Mouse (Mus musculus): Measurements from ENCODE around the gene Rgs13.

Rgs13 gene

GRCm38 (mm10) chr1:144177166-144177565 lies at the start of gene Rgs13:
TSS of gene Rgs13 (minus strand) at chr1:144177372.
- DNase-seq: no peak

GRCm38 (mm10) chr1:144215230-144215629 lies 38.1 kb upstream of the Rgs13 start:
- DNase-seq: no peak

DNA sequence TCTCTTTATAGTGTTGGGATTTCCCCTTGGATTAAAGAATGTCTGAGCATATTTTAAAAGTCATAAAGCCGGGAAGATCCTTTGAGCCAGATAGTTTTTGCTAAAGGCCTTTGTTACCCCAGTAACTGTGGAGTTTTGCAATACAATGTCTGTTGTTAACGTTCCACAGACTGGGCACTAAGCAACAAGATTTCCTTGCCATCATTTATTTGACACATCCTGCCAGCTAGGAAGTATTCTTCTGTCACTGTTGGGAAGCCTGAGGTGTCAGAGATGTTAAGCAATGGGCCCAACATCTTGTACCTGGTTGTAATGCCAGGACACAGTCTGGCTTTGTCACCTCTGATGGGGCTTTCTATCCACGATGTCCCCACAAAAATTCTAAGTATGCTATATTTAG lies 33.7 kb upstream of the Rgs13 start:
- no peak for DNase-seq

DNA sequence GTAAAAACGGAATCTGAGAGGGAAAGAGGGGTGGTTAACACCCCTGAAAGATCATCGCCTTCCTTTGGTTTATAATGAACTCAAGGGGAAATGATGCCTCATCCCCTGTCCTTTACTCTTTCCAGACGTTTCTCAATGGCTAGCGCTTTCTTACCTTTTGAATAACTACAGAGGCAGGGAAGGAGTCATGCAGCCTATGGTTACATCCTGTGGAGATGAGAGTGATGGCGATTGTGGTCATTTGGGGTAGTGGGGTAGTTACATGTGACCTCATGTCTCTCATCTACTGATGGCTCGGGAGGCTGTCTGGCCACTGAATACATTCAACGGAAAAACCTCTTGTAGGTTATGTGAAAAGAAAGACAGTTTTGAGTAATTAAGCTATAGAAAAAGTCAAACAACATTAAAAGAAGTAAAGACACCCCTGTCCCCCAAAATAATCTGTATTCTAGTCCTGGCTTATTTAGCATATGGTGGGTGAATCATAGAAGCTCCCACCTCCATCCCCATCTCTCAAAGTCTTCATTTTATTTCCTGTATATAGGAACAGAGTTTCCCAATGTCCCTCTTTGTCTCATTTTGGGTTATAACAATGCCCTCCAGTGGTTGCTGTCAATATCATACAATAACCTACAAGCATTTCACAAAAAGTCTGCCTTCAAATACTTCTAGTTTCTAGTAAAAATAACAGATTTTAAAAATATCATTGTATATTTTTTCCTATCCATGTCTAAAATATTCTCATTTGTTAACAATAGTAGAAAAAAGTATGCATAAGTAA lies 29.3 kb upstream of the Rgs13 start:
- no peak for DNase-seq

- no peak for DNase-seq
Measured at GRCm38 (mm10) chr1:144204766-144205165, 27.6 kb upstream of the Rgs13 start.

DNA sequence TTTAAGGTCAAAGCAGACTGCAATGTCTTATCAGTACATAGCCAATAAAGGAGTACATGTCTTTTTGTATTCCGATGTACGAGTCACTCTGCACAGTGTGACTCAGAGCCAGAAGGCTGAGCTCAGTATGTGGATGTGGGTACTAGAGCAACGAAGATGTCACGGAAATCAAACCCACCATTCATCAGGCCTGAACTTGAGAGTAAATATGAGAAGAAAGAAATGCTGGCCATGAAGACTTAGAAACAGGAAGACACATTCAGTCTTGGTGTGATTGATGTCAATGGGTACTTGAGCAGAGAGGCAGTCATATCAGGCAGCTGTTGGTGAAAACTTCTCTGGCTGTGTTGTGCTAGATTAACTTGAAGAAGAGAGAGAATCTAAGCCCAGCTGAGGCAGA lies 25.8 kb upstream of the Rgs13 start:
- DNase-seq: no peak

DNA sequence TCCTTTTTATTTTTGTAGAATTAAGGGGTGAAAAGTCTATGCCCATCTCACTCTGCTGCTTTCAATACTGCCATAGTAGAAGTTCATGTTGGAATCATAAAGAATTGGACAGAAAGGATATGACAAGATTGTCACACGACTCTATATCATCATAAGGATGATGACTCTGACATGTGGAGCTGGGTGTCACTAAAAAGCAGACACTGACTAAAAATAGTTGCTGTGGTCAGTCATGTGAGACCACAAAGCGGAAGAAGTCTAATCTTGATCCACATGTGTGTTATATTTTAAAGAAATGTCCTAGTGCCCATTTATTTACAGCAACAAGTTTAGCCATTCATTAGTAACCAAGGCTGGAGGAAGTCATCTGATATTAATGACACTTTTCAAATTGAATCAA lies 23.3 kb upstream of the Rgs13 start:
- DNase-seq: no peak

- no peak for DNase-seq
Measured at GRCm38 (mm10) chr1:144199538-144199937, 22.4 kb upstream of the Rgs13 start.

- DNase-seq: peak; percentile 45
Measured at GRCm38 (mm10) chr1:144197684-144198083, 20.5 kb upstream of the Rgs13 start.

GRCm38 (mm10) chr1:144186655-144187396 lies 9.7 kb upstream of the Rgs13 start:
- DNase-seq: no peak

DNA sequence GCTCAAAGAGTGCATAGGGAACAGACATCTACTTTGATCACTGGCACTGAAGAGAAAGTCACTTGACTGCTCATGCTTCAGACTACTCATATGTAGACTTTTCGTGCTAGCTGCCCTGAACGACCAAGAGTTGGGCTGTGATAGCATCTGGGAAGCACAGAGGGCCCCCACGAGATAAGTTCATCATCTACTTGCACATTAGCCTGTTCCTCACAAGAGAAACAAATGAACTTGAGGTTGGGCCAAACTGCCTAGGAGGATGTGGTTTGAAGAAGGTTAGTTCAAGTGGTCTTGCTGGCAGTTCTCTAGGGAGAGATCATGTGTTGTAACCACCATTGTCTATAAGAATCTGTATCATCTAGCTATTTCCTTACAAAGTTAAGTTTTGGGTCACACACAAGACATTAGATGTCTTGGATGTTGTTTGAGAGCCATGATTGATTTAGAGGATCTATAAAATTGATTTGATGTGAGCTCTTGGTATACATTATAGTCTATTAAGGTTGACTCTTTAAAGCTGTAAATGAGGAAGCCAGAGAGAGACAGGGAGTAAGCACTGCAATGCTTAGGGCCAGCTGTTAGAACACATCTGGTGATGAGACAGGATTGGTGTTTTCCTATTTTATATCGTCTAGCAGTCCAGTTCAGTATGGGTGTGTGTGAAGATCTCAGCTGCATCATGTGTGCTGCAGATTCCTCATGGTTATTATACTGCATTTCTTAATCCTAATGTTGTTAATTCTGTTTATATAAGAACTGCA lies 8.0 kb upstream of the Rgs13 start:
- no peak for DNase-seq

DNA sequence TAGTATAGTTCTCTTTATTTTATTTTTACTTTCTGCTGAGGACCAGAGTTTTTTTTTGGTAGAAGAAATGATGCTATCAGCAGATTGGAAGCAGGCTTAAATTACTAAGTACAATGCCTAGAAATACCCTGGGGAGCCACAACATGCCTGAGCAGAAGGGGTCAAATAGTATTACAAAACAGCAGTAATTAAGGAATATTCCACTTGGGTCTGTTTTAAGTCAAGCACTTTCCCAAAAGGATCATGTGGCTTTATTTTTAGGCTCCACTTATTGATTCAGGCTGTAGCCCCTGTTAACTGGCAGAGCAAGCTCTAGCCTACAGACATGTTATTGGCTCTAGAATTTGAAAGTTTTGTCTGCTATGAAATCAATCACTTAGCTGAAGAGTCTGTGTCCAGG lies 6.5 kb upstream of the Rgs13 start:
- DNase-seq: no peak

GRCm38 (mm10) chr1:144179559-144179958 lies 2.4 kb upstream of the Rgs13 start:
- no peak for DNase-seq

- no peak for DNase-seq
Measured at GRCm38 (mm10) chr1:144178281-144178957, 1.2 kb upstream of the Rgs13 start.

- DNase-seq: no peak
Measured at GRCm38 (mm10) chr1:144177620-144178019, 448 bp upstream of the Rgs13 start.

GRCm38 (mm10) chr1:144174760-144175159 lies 2.4 kb downstream of the Rgs13 start:
- no peak for DNase-seq

- DNase-seq: no peak
Measured at GRCm38 (mm10) chr1:144173568-144174036, 3.6 kb downstream of the Rgs13 start.

GRCm38 (mm10) chr1:144168921-144169320 lies 8.3 kb downstream of the Rgs13 start:
- no peak for DNase-seq

DNA sequence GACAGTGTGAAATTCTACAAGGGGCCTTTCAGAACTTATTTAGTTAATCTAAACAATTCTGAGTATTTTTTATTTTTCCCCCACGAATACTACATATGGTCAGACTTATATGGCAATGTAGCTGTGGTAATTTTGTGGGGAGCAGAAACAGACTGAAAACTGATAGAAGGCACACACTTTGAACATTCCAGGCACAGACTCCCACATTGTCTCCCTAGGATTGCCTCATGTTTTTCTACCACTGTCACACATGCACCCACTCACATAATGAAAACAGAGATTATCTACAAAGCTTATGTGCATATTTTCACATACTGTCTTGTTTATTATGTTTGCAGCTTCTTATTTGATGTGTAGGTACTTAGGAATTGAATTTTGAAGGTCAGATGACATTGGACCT lies 9.4 kb downstream of the Rgs13 start:
- no peak for DNase-seq

GRCm38 (mm10) chr1:144166897-144167296 lies 10.3 kb downstream of the Rgs13 start:
- DNase-seq: no peak

GRCm38 (mm10) chr1:144166275-144166674 lies 10.9 kb downstream of the Rgs13 start:
- DNase-seq: no peak

DNA sequence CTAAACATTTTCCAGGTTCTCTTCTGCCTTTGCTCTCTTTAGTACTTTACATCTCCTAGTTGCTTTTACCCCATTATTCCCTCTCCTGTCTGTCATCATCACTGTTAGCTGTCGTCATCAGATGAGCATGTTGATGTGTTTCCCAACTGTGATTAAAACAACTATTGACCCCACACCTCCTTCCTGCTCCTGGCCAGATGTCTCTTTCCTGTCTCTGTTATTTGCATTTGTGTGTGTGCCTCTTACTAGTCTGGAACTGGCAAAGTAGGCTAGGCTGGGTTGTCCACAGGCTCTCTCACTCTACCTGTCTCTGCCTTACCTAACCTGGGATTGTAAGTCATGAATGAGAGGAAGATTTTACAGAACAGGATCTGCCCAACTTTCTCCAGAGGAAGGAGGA lies 24.6 kb downstream of the Rgs13 start:
- DNase-seq: no peak

- no peak for DNase-seq
Measured at GRCm38 (mm10) chr1:144152184-144152525, 25.0 kb downstream of the Rgs13 start.

Data from kidney, adult 9 months (tissue).